Mouse (Mus musculus): ENCODE measurements around the gene Tns1. TPM values are rescaled to one million over a fixed set of nuclear protein-coding genes. Genes with fewer than 3 reads are reported as not detected.
A peak's percentile ranks its signal among the peaks of the same experiment; 100 is the strongest.

The Tns1 gene
- polyA plus RNA-seq, 1 experiment = 35.5 TPM

- Histone ChIP-seq H3K4me3 (ENCODE audit: insufficient read depth, low read length) (no peak overlapping the region), H3K27ac (ENCODE audit: insufficient read depth, low read depth, low read length) (no peak overlapping the region), H3K4me1 (ENCODE audit: control insufficient read depth, insufficient read depth, low read length) (peaks cover 16% of the 10 kb centered on the region)
- no peak for TF ChIP-seq POLR2A (IDR thresholded peaks at IDR 0.05; ENCODE audit: borderline replicate concordance, low read depth, low read length)
Observed at GRCm38 (mm10) chr1:74151091-74151490, 26.8 kb upstream of the Tns1 start.

- no peak overlapping the region for H3K4me3 ChIP-seq (ENCODE audit: insufficient read depth, low read length)
Observed at GRCm38 (mm10) chr1:74150101-74150500, 25.9 kb upstream of the Tns1 start.

GRCm38 (mm10) chr1:74149106-74149885, 25.0 kb upstream of the Tns1 start:
- Histone ChIP-seq H3K4me3 (ENCODE audit: insufficient read depth, low read length) (no peak overlapping the region), H3K4me1 (ENCODE audit: control insufficient read depth, insufficient read depth, low read length) (peaks cover 8% of the 10 kb centered on the region), H3K27ac (ENCODE audit: insufficient read depth, low read depth, low read length) (no peak overlapping the region)
- TF ChIP-seq POLR2A (IDR thresholded peaks at IDR 0.05; ENCODE audit: borderline replicate concordance, low read depth, low read length) = no peak
- TF ChIP-seq CTCF (IDR thresholded peaks at IDR 0.05; ENCODE audit: low read depth, low read length) = no peak

More at GRCm38 (mm10) chr1:74150101-74150500, 25.9 kb upstream of the Tns1 start:
- Histone ChIP-seq H3K4me1 (ENCODE audit: control insufficient read depth, insufficient read depth, low read length) (peaks cover 9% of the 10 kb centered on the region), H3K27ac (ENCODE audit: insufficient read depth, low read depth, low read length) (no peak overlapping the region)
- TF ChIP-seq POLR2A (IDR thresholded peaks at IDR 0.05; ENCODE audit: borderline replicate concordance, low read depth, low read length) = no peak
- no peak for TF ChIP-seq CTCF (IDR thresholded peaks at IDR 0.05; ENCODE audit: low read depth, low read length)

- Histone ChIP-seq H3K27ac (ENCODE audit: insufficient read depth, low read depth, low read length) (no peak overlapping the region), H3K4me1 (ENCODE audit: control insufficient read depth, insufficient read depth, low read length) (no peaks in the 10 kb centered on the region), H3K4me3 (ENCODE audit: insufficient read depth, low read length) (no peak overlapping the region)
- no peak for TF ChIP-seq CTCF (IDR thresholded peaks at IDR 0.05; ENCODE audit: low read depth, low read length)
- no peak for TF ChIP-seq POLR2A (IDR thresholded peaks at IDR 0.05; ENCODE audit: borderline replicate concordance, low read depth, low read length)
Observed at GRCm38 (mm10) chr1:74141781-74142180, 17.5 kb upstream of the Tns1 start.

GRCm38 (mm10) chr1:74139415-74139814, 15.2 kb upstream of the Tns1 start:
- H3K27ac ChIP-seq (ENCODE audit: insufficient read depth, low read depth, low read length) = no peak overlapping the region
- TF ChIP-seq POLR2A (IDR thresholded peaks at IDR 0.05; ENCODE audit: borderline replicate concordance, low read depth, low read length) (no peak), CTCF (IDR thresholded peaks at IDR 0.05; ENCODE audit: low read depth, low read length) (peak; percentile 44; the same call in 1 of the 2 replicates)
- H3K4me3 ChIP-seq (ENCODE audit: insufficient read depth, low read length) = no peak overlapping the region
- peaks cover under 1% of the 10 kb centered on the region for H3K4me1 ChIP-seq (ENCODE audit: control insufficient read depth, insufficient read depth, low read length)

- Histone ChIP-seq H3K27ac (ENCODE audit: insufficient read depth, low read depth, low read length) (no peak overlapping the region), H3K4me3 (ENCODE audit: insufficient read depth, low read length) (no peak overlapping the region), H3K4me1 (ENCODE audit: control insufficient read depth, insufficient read depth, low read length) (peaks cover 16% of the 10 kb centered on the region)
- TF ChIP-seq CTCF (IDR thresholded peaks at IDR 0.05; ENCODE audit: low read depth, low read length) = no peak
- no peak for TF ChIP-seq POLR2A (IDR thresholded peaks at IDR 0.05; ENCODE audit: borderline replicate concordance, low read depth, low read length)
Observed at GRCm38 (mm10) chr1:74135326-74135950, 11.2 kb upstream of the Tns1 start.

GRCm38 (mm10) chr1:74133954-74134353, 9.7 kb upstream of the Tns1 start:
- Histone ChIP-seq H3K27ac (ENCODE audit: insufficient read depth, low read depth, low read length) (no peak overlapping the region), H3K4me1 (ENCODE audit: control insufficient read depth, insufficient read depth, low read length) (peaks cover 16% of the 10 kb centered on the region), H3K4me3 (ENCODE audit: insufficient read depth, low read length) (no peak overlapping the region)
- TF ChIP-seq CTCF (IDR thresholded peaks at IDR 0.05; ENCODE audit: low read depth, low read length) (no peak), POLR2A (IDR thresholded peaks at IDR 0.05; ENCODE audit: borderline replicate concordance, low read depth, low read length) (no peak)

- Histone ChIP-seq H3K27ac (ENCODE audit: insufficient read depth, low read depth, low read length) (no peak overlapping the region), H3K4me3 (ENCODE audit: insufficient read depth, low read length) (no peak overlapping the region), H3K4me1 (ENCODE audit: control insufficient read depth, insufficient read depth, low read length) (peaks cover 16% of the 10 kb centered on the region)
- TF ChIP-seq POLR2A (IDR thresholded peaks at IDR 0.05; ENCODE audit: borderline replicate concordance, low read depth, low read length) (no peak), CTCF (IDR thresholded peaks at IDR 0.05; ENCODE audit: low read depth, low read length) (no peak)
Observed at GRCm38 (mm10) chr1:74132011-74132410, 7.8 kb upstream of the Tns1 start.

- no peak overlapping the region for H3K4me3 ChIP-seq (ENCODE audit: insufficient read depth, low read length)
- peaks cover 17% of the 10 kb centered on the region for H3K4me1 ChIP-seq (ENCODE audit: control insufficient read depth, insufficient read depth, low read length)
- TF ChIP-seq CTCF (IDR thresholded peaks at IDR 0.05; ENCODE audit: low read depth, low read length) = no peak
- H3K27ac ChIP-seq (ENCODE audit: insufficient read depth, low read depth, low read length) = no peak overlapping the region
Observed at GRCm38 (mm10) chr1:74130883-74131659, 6.8 kb upstream of the Tns1 start.

Measured in bone marrow macrophage, adult 2 months (primary cell).